Mouse (Mus musculus): ENCODE data around the gene Gas2l1. TPM values are rescaled to one million over a fixed set of nuclear protein-coding genes. Genes with fewer than 3 reads are reported as not detected.
A peak's percentile ranks its signal among the peaks of the same experiment; 100 is the strongest.

Gene Gas2l1
- total RNA-seq, 2 experiments from 2014 or later = 25.1 to 28.5 TPM

DNA sequence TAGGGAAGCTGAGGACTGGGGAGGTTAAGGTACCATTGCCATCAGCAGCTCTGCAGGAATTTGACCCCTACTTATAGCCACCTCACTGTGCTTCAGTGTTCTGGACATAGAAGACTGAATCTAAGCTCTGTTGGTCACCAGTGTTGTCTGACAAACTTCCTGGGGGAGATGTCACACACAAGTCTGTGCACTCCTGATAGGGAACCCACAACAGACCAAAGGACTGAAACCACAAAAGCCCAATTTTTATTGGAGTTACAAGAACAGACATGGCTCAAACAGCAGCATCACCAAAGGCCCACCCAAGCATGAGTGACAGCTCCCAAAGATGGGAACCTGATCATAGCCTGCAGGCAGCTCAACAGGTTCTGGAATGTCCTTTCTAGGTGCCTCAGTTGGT is 1.9 kb upstream of the Gas2l1 start:
- DNase-seq (ENCODE audit: low spot score in 2 of 2) = no peak

DNA sequence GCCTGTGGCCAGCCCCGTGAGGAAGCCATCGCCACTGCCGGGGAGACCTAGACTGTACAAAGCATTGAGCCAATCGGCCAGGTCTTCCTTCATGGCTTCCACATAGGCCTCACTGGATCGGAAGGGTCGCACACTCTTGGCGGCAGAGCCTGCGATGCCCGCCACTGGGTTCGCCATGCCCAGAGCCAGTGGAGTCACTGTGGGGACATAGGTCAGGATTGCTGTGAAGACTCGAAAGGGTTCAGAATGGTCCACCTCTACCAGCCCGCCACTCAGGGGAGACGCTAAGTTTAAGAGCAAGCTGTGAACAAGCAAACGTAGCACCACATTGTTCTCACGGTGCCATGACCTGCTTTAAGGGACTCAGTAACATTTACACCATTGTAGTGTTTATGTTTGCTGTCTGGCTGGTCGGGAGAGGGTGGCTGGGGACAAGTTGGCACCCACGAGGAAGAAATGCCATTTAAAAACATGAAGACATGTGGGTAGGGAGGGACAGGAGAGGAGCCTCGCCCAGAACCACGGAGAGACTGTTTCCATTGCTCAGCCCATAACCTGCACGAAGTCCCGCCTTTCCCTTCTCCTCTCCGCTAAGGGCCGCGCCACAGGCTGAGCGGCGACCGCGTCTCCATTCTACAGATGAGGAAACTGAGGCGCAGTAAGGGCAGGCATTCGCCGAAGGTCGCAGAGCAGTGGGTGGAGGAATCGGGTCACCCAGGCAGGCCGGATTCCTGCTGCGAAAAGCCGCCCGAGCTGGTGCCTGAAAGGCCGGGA is 658 bp downstream of the Gas2l1 start:
- DNase-seq (ENCODE audit: low spot score in 2 of 2) = no peak

- no peak for DNase-seq (ENCODE audit: low spot score in 2 of 2)
Measured at GRCm38 (mm10) chr11:5063561-5064281, 1.4 kb downstream of the Gas2l1 start.

- no peak for DNase-seq (ENCODE audit: low spot score in 2 of 2)
Measured at GRCm38 (mm10) chr11:5062860-5063505, 2.1 kb downstream of the Gas2l1 start.

DNA sequence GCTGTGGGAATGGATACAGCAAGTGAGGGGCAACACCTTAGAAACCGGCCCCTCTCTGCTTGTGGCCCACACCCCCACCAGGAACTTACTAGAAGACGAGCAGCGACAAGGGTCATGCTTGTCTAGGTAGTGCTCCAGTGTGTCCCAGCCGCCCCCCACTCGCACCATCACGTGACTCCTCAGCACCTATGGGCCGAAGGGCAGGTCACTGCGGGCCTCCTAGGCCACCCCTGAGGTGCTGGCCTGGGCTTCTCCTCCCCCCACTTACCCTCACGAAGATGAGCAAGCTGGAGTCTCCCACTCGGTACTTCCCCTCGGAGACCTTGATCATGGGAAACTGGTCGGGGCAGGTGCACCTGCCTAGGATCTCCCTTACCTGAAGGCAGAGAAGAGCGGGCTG is 2.8 kb downstream of the Gas2l1 start:
- DNase-seq (ENCODE audit: low spot score in 2 of 2) = peak in 1 of 2 experiments; percentile 31

DNA sequence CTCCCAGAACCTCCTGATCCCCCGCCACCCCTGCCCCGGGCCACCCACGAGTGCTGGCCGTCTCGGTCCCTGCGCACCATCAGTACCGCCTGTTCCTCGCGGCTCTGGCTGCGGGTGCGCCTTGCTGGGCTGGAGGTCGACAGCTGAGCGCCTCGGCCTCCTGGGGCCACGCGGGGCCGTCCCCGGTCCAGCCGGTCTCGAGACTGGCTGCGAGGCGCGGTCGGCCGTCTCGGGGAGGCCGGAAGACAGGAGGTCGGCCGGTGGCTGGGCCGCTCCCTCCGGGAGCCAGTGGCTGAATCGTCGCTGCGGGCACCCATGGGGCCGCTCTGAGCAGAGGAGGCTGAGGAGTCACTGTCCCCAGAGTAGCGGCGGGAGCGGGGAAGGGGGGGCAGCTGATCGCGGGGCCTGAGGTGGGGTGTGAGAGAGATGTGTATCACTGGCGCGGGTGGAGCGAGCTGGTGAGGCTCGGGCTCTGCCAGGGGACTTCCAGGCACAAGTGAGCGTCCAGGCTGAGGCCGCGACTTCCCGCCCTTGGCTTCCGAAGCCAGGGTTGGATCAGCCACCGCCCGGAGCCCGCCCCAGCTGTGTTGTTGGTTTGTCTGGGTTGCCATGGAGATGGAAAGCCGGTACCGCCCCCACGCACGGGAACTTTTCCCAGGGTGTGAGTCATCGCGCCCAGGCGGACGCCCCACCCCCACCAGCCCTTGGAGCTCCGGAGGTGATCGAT is 3.6 kb downstream of the Gas2l1 start:
- peak; percentile 93 to 95 for DNase-seq (ENCODE audit: low spot score in 2 of 2)

DNA sequence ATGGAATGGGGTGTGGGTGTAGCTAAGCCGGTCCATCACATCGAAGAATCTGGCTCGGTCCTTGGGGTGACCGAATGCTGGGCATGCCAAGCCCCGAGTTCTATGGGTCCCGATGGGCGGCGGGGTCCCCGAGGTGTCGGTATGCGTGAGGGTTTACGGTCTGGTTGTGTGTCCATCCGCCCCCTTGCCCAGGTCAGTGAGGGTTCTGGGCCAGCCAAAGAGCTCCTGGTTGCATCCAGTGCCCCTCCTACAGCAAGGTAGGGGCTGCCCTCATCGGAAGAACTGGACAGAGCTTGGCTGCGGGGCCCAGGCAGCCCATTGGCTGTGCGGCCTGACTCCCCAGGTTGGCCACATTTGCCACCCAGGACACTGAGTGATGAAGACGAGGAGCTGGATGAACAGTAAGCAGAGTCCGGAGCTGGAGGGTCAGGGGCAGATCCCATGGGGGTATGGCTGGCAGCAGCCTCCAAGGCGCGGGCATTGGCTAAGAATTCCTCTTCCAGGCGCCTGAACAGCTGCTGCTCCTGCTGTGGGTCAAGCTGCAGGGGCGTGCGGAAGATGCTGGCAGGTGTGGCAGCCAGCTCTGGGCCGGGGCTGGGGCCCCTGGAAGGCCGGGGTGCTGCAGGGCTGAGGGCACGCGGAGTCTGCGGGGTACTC is 4.2 kb downstream of the Gas2l1 start:
- DNase-seq (ENCODE audit: low spot score in 2 of 2) = peak in 1 of 2 experiments; percentile 25

GRCm38 (mm10) chr11:5059704-5060156 is 5.4 kb downstream of the Gas2l1 start:
- peak in 1 of 2 experiments; percentile 43 for DNase-seq (ENCODE audit: low spot score in 2 of 2)

DNA sequence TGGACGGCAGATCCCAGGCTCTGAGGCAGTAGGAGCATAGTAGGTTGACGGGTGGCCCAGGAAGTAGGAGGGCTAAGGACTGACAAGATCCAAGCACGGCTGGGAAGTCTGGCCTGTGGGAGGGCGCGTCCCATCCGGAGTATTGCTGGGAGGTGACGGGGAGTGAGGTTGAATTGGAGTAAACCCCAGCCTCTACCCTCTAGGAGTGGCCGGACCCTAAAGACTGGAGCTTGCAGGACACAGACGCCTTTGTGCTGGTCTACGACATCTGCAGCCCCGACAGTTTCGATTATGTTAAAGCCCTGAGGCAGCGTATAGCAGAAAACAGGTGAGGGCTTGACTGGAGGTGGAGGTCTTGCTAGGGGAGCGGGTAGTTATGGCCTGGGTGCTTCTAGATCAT is 5.9 kb downstream of the Gas2l1 start:
- no peak for DNase-seq (ENCODE audit: low spot score in 2 of 2)

- DNase-seq (ENCODE audit: low spot score in 2 of 2) = no peak
Measured at GRCm38 (mm10) chr11:5058783-5059182, 6.3 kb downstream of the Gas2l1 start.

- peak in 1 of 2 experiments; percentile 38 for DNase-seq (ENCODE audit: low spot score in 2 of 2)
Measured at GRCm38 (mm10) chr11:5057856-5058641, 7.1 kb downstream of the Gas2l1 start, which contains the start of gene Rasl10a. Gene Rasl10a (plus strand): TSS chr11:5058128.

DNA sequence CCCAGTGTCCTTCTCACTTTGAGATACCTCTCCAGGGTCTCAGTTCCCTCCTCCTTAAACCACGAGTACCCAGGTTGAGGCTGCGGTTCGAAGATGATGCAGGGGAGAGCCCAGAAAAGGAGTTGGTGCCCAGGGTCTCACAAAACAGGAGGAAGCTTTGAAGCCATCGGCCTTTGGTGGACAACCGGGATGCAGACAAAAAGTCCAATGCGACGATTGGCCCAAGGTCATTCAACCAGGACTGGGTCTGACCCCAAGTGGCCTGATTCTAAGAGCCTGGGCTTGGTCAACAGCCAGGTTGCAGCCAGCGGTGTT is 7.6 kb downstream of the Gas2l1 start:
- no peak for DNase-seq (ENCODE audit: low spot score in 2 of 2)

DNA sequence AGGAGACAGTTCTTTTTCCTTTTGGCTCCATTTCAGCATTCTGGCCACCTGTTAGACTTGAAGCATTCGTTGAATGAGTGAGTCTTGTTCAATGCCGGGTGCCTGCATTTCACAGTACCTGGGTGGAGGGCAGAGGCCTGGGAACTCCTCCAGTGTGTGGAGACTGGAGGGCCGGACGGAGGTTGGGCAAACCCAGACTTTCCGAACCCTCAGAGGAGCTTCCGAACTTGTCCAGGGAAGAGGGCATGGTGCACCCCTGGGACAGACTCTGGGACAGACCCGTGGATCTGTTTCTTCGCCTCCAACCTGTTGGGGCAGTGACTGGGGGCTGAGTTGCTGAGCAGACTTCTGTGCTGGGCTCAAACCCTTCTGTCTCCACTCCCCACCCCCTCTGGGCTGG is 8.1 kb downstream of the Gas2l1 start:
- DNase-seq (ENCODE audit: low spot score in 2 of 2) = no peak

GRCm38 (mm10) chr11:5055945-5056938 is 8.9 kb downstream of the Gas2l1 start:
- no peak for DNase-seq (ENCODE audit: low spot score in 2 of 2)

DNA sequence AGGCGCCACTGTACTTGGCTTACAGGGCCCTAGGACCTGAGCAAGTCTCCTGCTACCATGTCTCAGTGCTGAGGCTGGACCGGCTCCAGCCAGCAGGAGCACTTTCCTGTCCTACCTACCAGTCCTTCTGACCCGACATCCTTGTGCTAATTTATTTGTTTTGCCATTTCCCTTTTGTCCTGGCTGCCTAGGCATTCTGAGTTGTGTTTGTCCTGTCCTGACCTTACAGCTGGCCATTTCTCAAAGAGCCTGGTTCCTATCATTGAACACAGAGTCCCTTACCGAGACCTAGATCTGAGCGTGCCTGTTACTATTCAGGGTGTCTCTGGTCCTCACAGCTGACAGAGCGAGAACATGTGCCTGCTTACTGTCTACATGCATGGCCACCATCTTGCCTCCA is 10.3 kb downstream of the Gas2l1 start:
- DNase-seq (ENCODE audit: low spot score in 2 of 2) = no peak

- no peak for DNase-seq (ENCODE audit: low spot score in 2 of 2)
Measured at GRCm38 (mm10) chr11:5054151-5054550, 11.0 kb downstream of the Gas2l1 start.

DNA sequence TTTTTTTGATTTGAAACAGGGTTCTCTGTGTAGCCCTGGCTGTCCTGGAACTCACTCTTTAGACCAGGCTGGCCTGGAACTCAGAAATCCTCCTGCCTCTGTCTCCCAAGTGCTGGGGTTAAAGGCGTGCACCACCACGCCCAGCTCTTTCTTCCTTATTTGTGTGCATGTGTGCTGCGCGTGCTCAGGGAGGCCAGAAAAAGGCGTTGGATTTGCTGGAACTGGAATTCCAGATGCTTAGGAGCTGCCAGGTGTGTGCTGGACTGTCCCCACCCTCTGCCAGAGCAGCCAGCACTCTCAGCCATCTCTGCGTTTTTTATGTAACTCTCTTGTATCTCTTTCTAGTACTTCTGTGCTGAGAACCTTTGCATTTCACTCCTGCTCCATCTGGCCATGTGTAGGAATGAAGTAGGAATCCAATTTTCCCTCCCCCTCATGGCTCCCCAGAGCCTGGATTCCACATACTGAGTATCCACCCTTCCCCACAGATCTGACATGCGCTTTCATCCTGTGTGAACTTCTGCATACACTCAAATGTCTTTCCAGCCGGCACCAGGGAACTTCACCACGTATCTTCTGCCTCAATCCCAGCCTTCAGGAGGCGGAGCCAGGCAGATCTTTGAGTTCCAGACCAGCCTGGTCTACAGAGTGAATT is 12.8 kb downstream of the Gas2l1 start:
- DNase-seq (ENCODE audit: low spot score in 2 of 2) = no peak

DNA sequence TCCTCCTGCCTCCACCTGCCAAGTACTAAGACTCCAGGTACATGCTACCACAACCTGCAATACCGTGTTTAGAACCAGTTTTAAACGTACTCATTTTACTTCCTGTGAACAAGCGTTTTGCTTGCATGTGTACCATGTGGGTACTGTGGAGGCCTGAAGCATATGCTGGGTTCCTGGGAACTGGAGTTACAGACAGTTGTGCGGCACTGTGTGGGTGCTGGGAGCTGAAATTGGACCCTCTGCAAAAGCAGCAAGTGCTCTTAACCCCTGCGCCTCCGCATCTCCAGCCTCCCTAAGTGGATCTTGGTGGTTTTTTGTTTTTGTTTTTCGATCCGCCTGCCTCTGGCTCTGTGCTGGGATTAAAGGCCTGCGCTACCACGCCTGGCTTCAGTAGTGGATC is 13.5 kb downstream of the Gas2l1 start:
- DNase-seq (ENCODE audit: low spot score in 2 of 2) = no peak

All from gastrocnemius, postnatal 4 days (tissue).